Mouse (Mus musculus) small intestine, adult 10 weeks (tissue): ENCODE measurements around the gene Tas2r124. TPM values are rescaled to one million over a fixed set of nuclear protein-coding genes. Genes with fewer than 3 reads are reported as not detected.

Experiments used
- polyA plus RNA-seq: library from polyadenylated mRNA; stranded (reverse); fragments of 350-450 nt; fragmentation: Illumina TruSeq; extraction: RNeasy Lipid Tissue Mini Kit (QIAGEN cat#74804); gene quantifications from one replicate; pipeline ENCODE4 v1.2.3, GENCODE M21; 2014; ENCODE audit warnings: low replicate concordance

Gene Tas2r124
- polyA plus RNA-seq = not detected

GRCm38 (mm10) chr6:132754430-132754829 lies at the start of gene Tas2r124:
Gene Tas2r124, plus strand, starts transcription at chr6:132754730.

GRCm38 (mm10) chr6:132711828-132712227 lies 42.7 kb upstream of the Tas2r124 start, which contains the start of gene Tas2r122:
Gene Tas2r122, minus strand, starts transcription at chr6:132711928.

GRCm38 (mm10) chr6:132737935-132738334 lies 16.6 kb upstream of the Tas2r124 start, which contains the start of gene Tas2r115:
Gene Tas2r115, minus strand, starts transcription at chr6:132738035.

GRCm38 (mm10) chr6:132761831-132762230 lies 7.3 kb downstream of the Tas2r124 start, which contains the start of gene Tas2r102:
Gene Tas2r102, plus strand, starts transcription at chr6:132762131.

GRCm38 (mm10) chr6:132778062-132778461 lies 23.5 kb downstream of the Tas2r124 start, which contains the start of gene Tas2r136:
Gene Tas2r136, minus strand, starts transcription at chr6:132778162.

GRCm38 (mm10) chr6:132802518-132802917 lies 48.0 kb downstream of the Tas2r124 start, which contains the start of gene Tas2r117:
Gene Tas2r117, plus strand, starts transcription at chr6:132802818.

Other genes starting within 250 kb of the Tas2r124 start
- gene Prh1, start 184.9 kb upstream of the Tas2r124 start, polyA plus RNA-seq = not detected
- gene Prp2, start 158.8 kb upstream of the Tas2r124 start, polyA plus RNA-seq = not detected
- gene A630073D07Rik, start 103.2 kb upstream of the Tas2r124 start, polyA plus RNA-seq = not detected
- not detected for gene Tas2r120, start 97.8 kb upstream of the Tas2r124 start, polyA plus RNA-seq
- not detected for gene Tas2r121, start 53.7 kb upstream of the Tas2r124 start, polyA plus RNA-seq
- not detected for gene Tas2r122, start 42.8 kb upstream of the Tas2r124 start, polyA plus RNA-seq
- not detected for gene Tas2r115, start 16.7 kb upstream of the Tas2r124 start, polyA plus RNA-seq
- not detected for gene Tas2r102, start 7.4 kb downstream of the Tas2r124 start, polyA plus RNA-seq
- not detected for gene Tas2r136, start 23.4 kb downstream of the Tas2r124 start, polyA plus RNA-seq
- not detected for gene Tas2r117, start 48.1 kb downstream of the Tas2r124 start, polyA plus RNA-seq
- not detected for gene Tas2r123, start 92.4 kb downstream of the Tas2r124 start, polyA plus RNA-seq
- not detected for gene Tas2r116, start 100.7 kb downstream of the Tas2r124 start, polyA plus RNA-seq
- gene Tas2r110, start 113.3 kb downstream of the Tas2r124 start, polyA plus RNA-seq = not detected
- not detected for gene Tas2r113, start 138.3 kb downstream of the Tas2r124 start, polyA plus RNA-seq
- not detected for gene Tas2r125, start 154.9 kb downstream of the Tas2r124 start, polyA plus RNA-seq
- gene Tas2r129, start 196.4 kb downstream of the Tas2r124 start, polyA plus RNA-seq = not detected
- gene Tas2r131, start 203.2 kb downstream of the Tas2r124 start, polyA plus RNA-seq = not detected
- not detected for gene Tas2r109, start 226.2 kb downstream of the Tas2r124 start, polyA plus RNA-seq